Mouse (Mus musculus) hindbrain, postnatal 0 days (tissue): ENCODE measurements around the gene Gpat3. TPM values are rescaled to one million over a fixed set of nuclear protein-coding genes. Genes with fewer than 3 reads are reported as not detected.

Source experiments
- ATAC-seq: fragments of 200-750 bp; cut with Nextera tagmentation; 2 replicates; pipeline ENCODE4 v1.8.0; 2017; ENCODE audit warnings: mild to moderate bottlenecking, moderate TSS enrichment, moderate library complexity
- DNase-seq: peaks from one replicate; pipeline ENCODE4 v3.0.0-alpha.2; 2015; ENCODE audit warnings: low spot score
- H3K27ac ChIP-seq: fragments of 300-500 bp; sonication (generic); 2 replicates; pipeline ENCODE4 v1.5.1; 2014; ENCODE audit warnings: mild to moderate bottlenecking
- H3K27me3 ChIP-seq: fragments of 300-500 bp; sonication (generic); 2 replicates; pipeline ENCODE4 v1.6.1; 2014; ENCODE audit warnings: low read length, mixed read lengths; ENCODE audit not compliant: insufficient read depth
- H3K36me3 ChIP-seq: fragments of 300-500 bp; sonication (generic); 2 replicates; pipeline ENCODE4 v1.6.1; 2014; ENCODE audit warnings: low read length, mixed read lengths; ENCODE audit not compliant: insufficient read depth
- H3K4me1 ChIP-seq: fragments of 300-500 bp; sonication (generic); 2 replicates; pipeline ENCODE4 v1.6.1; 2014; ENCODE audit warnings: antibody characterized with exemption, low read length, mixed read lengths; ENCODE audit not compliant: insufficient read depth
- H3K4me2 ChIP-seq: fragments of 300-500 bp; sonication (generic); 2 replicates; pipeline ENCODE4 v1.6.1; 2014; ENCODE audit warnings: low read depth, mild to moderate bottlenecking, low read length, moderate library complexity, mixed read lengths
- H3K4me3 ChIP-seq: fragments of 300-500 bp; sonication (generic); 2 replicates; pipeline ENCODE4 v1.5.1; 2014; ENCODE audit warnings: low read length
- H3K9ac ChIP-seq: fragments of 300-500 bp; sonication (generic); replicated peaks from 2 replicates; pipeline ENCODE4 v1.6.1; 2014; ENCODE audit warnings: mild to moderate bottlenecking, low read length, moderate library complexity, mixed read lengths
- H3K9me3 ChIP-seq: fragments of 300-500 bp; sonication (generic); 2 replicates; pipeline ENCODE4 v1.6.1; 2016; ENCODE audit warnings: low read length, mixed read lengths
- CTCF ChIP-seq: IDR thresholded peaks from 2 replicates; pipeline ENCODE4 v1.5.1; 2016; ENCODE audit warnings: antibody characterized with exemption, control low read depth, low read depth
- WGBS: fragments of 180-500 bp; shearing (Covaris S2); extraction: QIAGEN DNeasy Blood & Tissue Kit; methylation state at CpG from one replicate; pipeline ENCODE4 v1.1.7; 2014; 5-methylcytosine and 5-hydroxymethylcytosine counted together
- polyA plus RNA-seq: library from polyadenylated mRNA; unstranded; fragments of >200 nt; fragmentation: Nextera tagmentation; extraction: Ambion mirVana; gene quantifications from 2 replicates; pipeline ENCODE4 v1.2.1, GENCODE M21; 2015
- total RNA-seq: library from RNA; depleted of rRNA; stranded (reverse); fragments of >200 nt; gene quantifications from 2 replicates; pipeline ENCODE4 v1.2.3, GENCODE M21; 2014

Gene Gpat3
- total and polyA plus RNA-seq, 2 experiments from 2014 or later: 1.5 TPM

- no peaks in the 10 kb centered on the region; the same call in 1 of the 2 replicates for H3K27me3 ChIP-seq
- DNase-seq: no peak
- no peak overlapping the region for H3K4me3 ChIP-seq
- H3K27ac ChIP-seq: no peak overlapping the region
- no peaks in the 10 kb centered on the region for H3K36me3 ChIP-seq
- no peaks in the 10 kb centered on the region for H3K9me3 ChIP-seq
- 69% methylated on average over 9 of the region's 9 CpGs for WGBS
- ATAC-seq: no peak
- no peak overlapping the region for H3K9ac ChIP-seq
- TF ChIP-seq CTCF: no peak
- H3K4me2 ChIP-seq: no peak overlapping the region
- H3K4me1 ChIP-seq: no peaks in the 10 kb centered on the region
Measured at GRCm38 (mm10) chr5:100913274-100913673, 67.8 kb downstream of the Gpat3 start.

- H3K9ac ChIP-seq: no peak overlapping the region
- no peaks in the 10 kb centered on the region for H3K9me3 ChIP-seq
- ATAC-seq (0 out of 2 replicates have a peak, but pooled peaks have one; percentile 28), DNase-seq (peak; percentile 89)
- H3K27me3 ChIP-seq: no peaks in the 10 kb centered on the region; the same call in 1 of the 2 replicates
- WGBS: 18% methylated on average over 7 of the region's 7 CpGs
- H3K27ac ChIP-seq: no peak overlapping the region
- H3K4me2 ChIP-seq: no peak overlapping the region
- no peaks in the 10 kb centered on the region for H3K36me3 ChIP-seq
- TF ChIP-seq CTCF: peak; percentile 92
- H3K4me1 ChIP-seq: no peaks in the 10 kb centered on the region
- H3K4me3 ChIP-seq: no peak overlapping the region
Measured at GRCm38 (mm10) chr5:100914989-100915388, 69.5 kb downstream of the Gpat3 start.

GRCm38 (mm10) chr5:100915411-100915810, 69.9 kb downstream of the Gpat3 start:
- H3K27ac ChIP-seq: no peak overlapping the region
- ATAC-seq (no peak), DNase-seq (no peak)
- no peak overlapping the region for H3K4me3 ChIP-seq
- H3K9me3 ChIP-seq: no peaks in the 10 kb centered on the region
- 40% methylated on average over 5 of the region's 5 CpGs for WGBS
- H3K27me3 ChIP-seq: no peaks in the 10 kb centered on the region; the same call in 1 of the 2 replicates
- H3K4me1 ChIP-seq: no peaks in the 10 kb centered on the region
- no peaks in the 10 kb centered on the region for H3K36me3 ChIP-seq
- H3K4me2 ChIP-seq: no peak overlapping the region
- TF ChIP-seq CTCF: no peak
- H3K9ac ChIP-seq: no peak overlapping the region

- H3K36me3 ChIP-seq: no peaks in the 10 kb centered on the region
- no peaks in the 10 kb centered on the region for H3K4me1 ChIP-seq
- H3K4me2 ChIP-seq: no peak overlapping the region
- no peak overlapping the region for H3K27ac ChIP-seq
- H3K4me3 ChIP-seq: no peak overlapping the region
- no peak for ATAC-seq
- DNase-seq: no peak
- H3K9me3 ChIP-seq: no peaks in the 10 kb centered on the region
- no peak overlapping the region for H3K9ac ChIP-seq
- H3K27me3 ChIP-seq: no peaks in the 10 kb centered on the region; the same call in 1 of the 2 replicates
- no peak for TF ChIP-seq CTCF
- WGBS: 75% methylated on average over 8 of the region's 8 CpGs
Measured at GRCm38 (mm10) chr5:100916416-100916815, 70.9 kb downstream of the Gpat3 start.

GRCm38 (mm10) chr5:100917252-100917774, 71.8 kb downstream of the Gpat3 start:
- peak; percentile 97 for TF ChIP-seq CTCF
- H3K4me2 ChIP-seq: no peak overlapping the region
- H3K9me3 ChIP-seq: no peaks in the 10 kb centered on the region
- DNase-seq: peak; percentile 81
- ATAC-seq: peak; percentile 64; the same call in 1 of the 2 replicates
- WGBS: 21% methylated on average over 15 of the region's 15 CpGs
- no peak overlapping the region for H3K4me3 ChIP-seq
- H3K27me3 ChIP-seq: no peaks in the 10 kb centered on the region; the same call in 1 of the 2 replicates
- no peaks in the 10 kb centered on the region for H3K4me1 ChIP-seq
- no peaks in the 10 kb centered on the region for H3K36me3 ChIP-seq
- no peak overlapping the region for H3K27ac ChIP-seq
- H3K9ac ChIP-seq: no peak overlapping the region

GRCm38 (mm10) chr5:100919069-100919468, 73.6 kb downstream of the Gpat3 start:
- no peak overlapping the region for H3K27ac ChIP-seq

GRCm38 (mm10) chr5:100929698-100930097, 84.2 kb downstream of the Gpat3 start:
- 84% methylated on average over 2 of the region's 2 CpGs for WGBS
- no peaks in the 10 kb centered on the region for H3K36me3 ChIP-seq
- H3K9ac ChIP-seq: no peak overlapping the region
- no peak for ATAC-seq
- no peaks in the 10 kb centered on the region for H3K27me3 ChIP-seq
- no peak overlapping the region for H3K4me2 ChIP-seq
- H3K27ac ChIP-seq: no peak overlapping the region
- no peak overlapping the region for H3K4me3 ChIP-seq
- no peak for TF ChIP-seq CTCF
- DNase-seq: no peak
- H3K9me3 ChIP-seq: no peaks in the 10 kb centered on the region
- H3K4me1 ChIP-seq: no peaks in the 10 kb centered on the region

More at GRCm38 (mm10) chr5:100919069-100919468, 73.6 kb downstream of the Gpat3 start:
- whole genome bisulfite sequencing: 14% methylated on average over 9 of the region's 9 CpGs
- ATAC-seq (no peak), DNase-seq (peak; percentile 87)
- Histone ChIP-seq H3K4me3 (no peak overlapping the region), H3K27me3 (no peaks in the 10 kb centered on the region; the same call in 1 of the 2 replicates), H3K4me2 (no peak overlapping the region), H3K9me3 (no peaks in the 10 kb centered on the region), H3K9ac (no peak overlapping the region), H3K36me3 (no peaks in the 10 kb centered on the region), H3K4me1 (no peaks in the 10 kb centered on the region)
- peak; percentile 82 for TF ChIP-seq CTCF
